Mouse (Mus musculus): ENCODE results near the gene D930020B18Rik.

DNA sequence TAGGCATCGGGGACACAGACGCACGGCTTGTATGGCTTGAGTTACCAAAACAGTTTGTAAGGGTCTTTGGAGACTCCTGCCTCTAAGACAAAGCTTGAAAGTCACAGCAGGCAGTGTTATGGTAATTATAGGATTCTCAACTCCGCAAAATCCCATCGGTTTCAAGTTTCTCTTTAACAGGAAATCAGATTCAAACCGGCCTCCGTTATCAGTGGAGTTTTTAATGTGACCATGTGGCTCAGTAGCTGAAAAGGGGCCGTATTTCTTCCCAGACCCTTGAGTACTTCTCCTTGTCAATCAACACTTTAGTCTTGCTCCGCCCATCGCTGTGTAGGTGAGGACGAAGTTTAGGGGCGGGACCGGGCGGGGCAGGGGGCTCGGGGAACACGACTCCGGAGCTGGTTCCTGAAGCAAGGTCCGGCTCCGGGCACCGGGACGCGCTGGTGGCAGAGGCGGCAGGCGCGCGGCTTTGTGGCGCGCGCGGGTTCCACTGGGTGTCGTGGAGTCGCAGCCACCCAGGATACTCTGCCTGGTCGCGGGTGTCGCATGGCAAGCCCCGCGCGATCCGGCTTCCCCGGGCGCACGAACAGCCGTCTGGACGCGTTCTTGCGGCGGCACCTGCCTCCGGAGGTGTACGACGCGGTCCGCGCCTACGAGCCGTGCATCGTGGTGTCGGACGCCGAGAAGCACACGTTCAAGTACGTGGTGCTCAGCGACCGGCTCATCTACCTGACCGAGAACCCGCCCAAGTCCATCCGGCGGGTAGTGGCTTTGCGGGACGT is at the start of gene D930020B18Rik:
- TF ChIP-seq CTCF (IDR thresholded peaks at IDR 0.05; ENCODE audit: borderline replicate concordance, control insufficient read depth, extremely low read depth, insufficient read depth, low read length, poor library complexity) = no peak
- no peak for TF ChIP-seq POLR2A (IDR thresholded peaks at IDR 0.05; ENCODE audit: control insufficient read depth, extremely low read depth, insufficient read depth, low read length, poor library complexity)

Measured in thymus, adult 2 months (tissue).